Mouse (Mus musculus): ENCODE data around the gene Scgb2a2. TPM values are rescaled to one million over a fixed set of nuclear protein-coding genes. Genes with fewer than 3 reads are reported as not detected.
"Not testable (repeated sequence)": the region's sequence is repeated elsewhere in the genome, so short reads cannot be mapped to it uniquely, and the experiment has no call there.

The Scgb2a2 gene
- polyA plus RNA-seq, 1 experiment from 2014 or later: not detected

GRCm38 (mm10) chr19:9886348-9886747, 39.0 kb downstream of the Scgb2a2 start:
- ATAC-seq (ENCODE audit: low read depth) (no peak), DNase-seq (ENCODE audit: low spot score) (no peak)
- no peak overlapping the region for H3K4me2 ChIP-seq (ENCODE audit: low read depth, low read length)
- H3K36me3 ChIP-seq (ENCODE audit: control insufficient read depth, insufficient read depth, low read length): peaks cover 89% of the 10 kb centered on the region
- no peaks in the 10 kb centered on the region for H3K4me1 ChIP-seq (ENCODE audit: control insufficient read depth, insufficient read depth, low read length)
- H3K9me3 ChIP-seq (ENCODE audit: control insufficient read depth, low read length): no peaks in the 10 kb centered on the region
- no peaks in the 10 kb centered on the region for H3K27me3 ChIP-seq (replicated peaks; ENCODE audit: control insufficient read depth, insufficient read depth, low read length)
- H3K27ac ChIP-seq (replicated peaks; ENCODE audit: low read depth, low read length): no peak overlapping the region
- H3K4me3 ChIP-seq (ENCODE audit: low read depth, low read length): no peak overlapping the region
- 78% methylated on average over 1 of the region's 1 CpGs for WGBS
- H3K9ac ChIP-seq (ENCODE audit: low read depth, low read length): no peak overlapping the region

DNA sequence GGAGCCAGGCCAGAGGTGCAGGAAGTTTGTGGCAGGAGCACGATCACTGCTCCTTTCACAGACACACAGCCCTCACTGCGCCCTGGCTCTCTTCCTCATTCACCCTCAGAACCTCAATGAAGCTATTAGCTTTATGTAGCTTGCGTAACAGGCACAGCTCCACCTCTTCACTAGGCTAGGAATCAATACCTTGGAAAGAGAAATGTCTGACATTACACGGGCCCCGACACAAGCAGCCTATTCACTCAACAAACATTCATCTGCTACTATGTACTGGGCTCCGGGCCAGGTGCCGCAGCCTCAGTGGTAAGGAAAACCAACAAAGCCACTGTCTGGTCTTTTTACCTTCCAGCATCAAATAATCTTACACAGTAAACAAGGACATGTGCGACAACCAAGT, 39.4 kb downstream of the Scgb2a2 start:
- Histone ChIP-seq H3K4me2 (ENCODE audit: low read depth, low read length) (no peak overlapping the region), H3K27ac (replicated peaks; ENCODE audit: low read depth, low read length) (no peak overlapping the region), H3K4me1 (ENCODE audit: control insufficient read depth, insufficient read depth, low read length) (no peaks in the 10 kb centered on the region), H3K27me3 (replicated peaks; ENCODE audit: control insufficient read depth, insufficient read depth, low read length) (no peaks in the 10 kb centered on the region), H3K4me3 (ENCODE audit: low read depth, low read length) (no peak overlapping the region), H3K36me3 (ENCODE audit: control insufficient read depth, insufficient read depth, low read length) (peaks cover 89% of the 10 kb centered on the region), H3K9ac (ENCODE audit: low read depth, low read length) (no peak overlapping the region), H3K9me3 (ENCODE audit: control insufficient read depth, low read length) (no peaks in the 10 kb centered on the region)
- ATAC-seq (ENCODE audit: low read depth): no peak
- DNase-seq (ENCODE audit: low spot score): no peak
- 93% methylated on average over 8 of the region's 8 CpGs for WGBS

GRCm38 (mm10) chr19:9896067-9896466, 48.7 kb downstream of the Scgb2a2 start:
- 78% methylated on average over 5 of the region's 5 CpGs for WGBS
- H3K9me3 ChIP-seq (ENCODE audit: control insufficient read depth, low read length): no peaks in the 10 kb centered on the region
- H3K4me3 ChIP-seq (ENCODE audit: low read depth, low read length): no peak overlapping the region
- H3K27ac ChIP-seq (replicated peaks; ENCODE audit: low read depth, low read length): no peak overlapping the region
- ATAC-seq (ENCODE audit: low read depth): no peak
- no peak overlapping the region for H3K4me2 ChIP-seq (ENCODE audit: low read depth, low read length)
- H3K4me1 ChIP-seq (ENCODE audit: control insufficient read depth, insufficient read depth, low read length): peaks cover 16% of the 10 kb centered on the region
- H3K36me3 ChIP-seq (ENCODE audit: control insufficient read depth, insufficient read depth, low read length): peaks cover 42% of the 10 kb centered on the region
- H3K27me3 ChIP-seq (replicated peaks; ENCODE audit: control insufficient read depth, insufficient read depth, low read length): no peaks in the 10 kb centered on the region
- no peak for DNase-seq (ENCODE audit: low spot score)
- H3K9ac ChIP-seq (ENCODE audit: low read depth, low read length): no peak overlapping the region

- H3K27me3 ChIP-seq (replicated peaks; ENCODE audit: control insufficient read depth, insufficient read depth, low read length): no peaks in the 10 kb centered on the region
- no peaks in the 10 kb centered on the region for H3K9me3 ChIP-seq (ENCODE audit: control insufficient read depth, low read length)
- H3K36me3 ChIP-seq (ENCODE audit: control insufficient read depth, insufficient read depth, low read length): peaks cover 17% of the 10 kb centered on the region
- peak overlapping the region; percentile 67 for H3K4me2 ChIP-seq (ENCODE audit: low read depth, low read length)
- peaks cover 16% of the 10 kb centered on the region for H3K4me1 ChIP-seq (ENCODE audit: control insufficient read depth, insufficient read depth, low read length)
- DNase-seq (ENCODE audit: low spot score) (peak; percentile 17), ATAC-seq (ENCODE audit: low read depth) (no peak)
- 10% methylated on average over 17 of the region's 17 CpGs for WGBS
- H3K4me3 ChIP-seq (ENCODE audit: low read depth, low read length): peak overlapping the region; percentile 82
- H3K9ac ChIP-seq (ENCODE audit: low read depth, low read length): peak overlapping the region; percentile 79
- H3K27ac ChIP-seq (replicated peaks; ENCODE audit: low read depth, low read length): peak overlapping the region; percentile 77
Measured at GRCm38 (mm10) chr19:9898339-9899066, 51.1 kb downstream of the Scgb2a2 start.

GRCm38 (mm10) chr19:9899072-9899779, 51.9 kb downstream of the Scgb2a2 start, which contains the start of gene Incenp:
TSS of gene Incenp (minus strand) at chr19:9899551.
- whole genome bisulfite sequencing: under 1% methylated on average over 50 of the region's 58 CpGs
- Histone ChIP-seq H3K4me3 (ENCODE audit: low read depth, low read length) (peak within 1 kb of the TSS; percentile 82), H3K9ac (ENCODE audit: low read depth, low read length) (peak within 1 kb of the TSS; percentile 79), H3K27me3 (replicated peaks; ENCODE audit: control insufficient read depth, insufficient read depth, low read length) (no peaks in the 10 kb centered on the region), H3K4me1 (ENCODE audit: control insufficient read depth, insufficient read depth, low read length) (peaks cover 16% of the 10 kb centered on the region), H3K4me2 (ENCODE audit: low read depth, low read length) (peak within 1 kb of the TSS; percentile 67), H3K36me3 (ENCODE audit: control insufficient read depth, insufficient read depth, low read length) (peaks cover 10% of the 10 kb centered on the region), H3K9me3 (ENCODE audit: control insufficient read depth, low read length) (no peaks in the 10 kb centered on the region), H3K27ac (replicated peaks; ENCODE audit: low read depth, low read length) (peak within 1 kb of the TSS; percentile 77)
- DNase-seq (ENCODE audit: low spot score): peak; percentile 99
- ATAC-seq (ENCODE audit: low read depth): peak; percentile 99

DNA sequence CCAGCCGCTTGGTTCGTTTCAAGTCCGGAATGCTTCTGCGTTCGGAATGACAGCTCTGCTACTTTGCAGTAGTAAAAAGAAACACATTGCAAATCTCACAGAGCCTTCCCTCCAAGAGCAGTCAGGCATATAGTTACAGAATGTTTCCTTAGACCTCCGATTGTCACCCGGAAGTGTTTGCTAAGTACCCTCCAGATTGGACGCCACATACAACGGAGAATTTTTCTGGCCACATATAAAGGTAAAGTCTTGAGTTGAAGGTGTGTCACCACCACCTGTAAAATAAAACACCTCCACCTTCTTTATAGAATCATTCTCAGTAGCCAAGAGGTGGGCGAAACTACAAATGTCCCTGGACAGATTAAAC, 52.4 kb downstream of the Scgb2a2 start:
- peak overlapping the region; percentile 77 for H3K27ac ChIP-seq (replicated peaks; ENCODE audit: low read depth, low read length)
- DNase-seq (ENCODE audit: low spot score): no peak
- ATAC-seq (ENCODE audit: low read depth): peak; percentile 80
- 8% methylated on average over 10 of the region's 10 CpGs for WGBS
- no peaks in the 10 kb centered on the region for H3K9me3 ChIP-seq (ENCODE audit: control insufficient read depth, low read length)
- peak overlapping the region; percentile 82 for H3K4me3 ChIP-seq (ENCODE audit: low read depth, low read length)
- H3K4me2 ChIP-seq (ENCODE audit: low read depth, low read length): peak overlapping the region; percentile 53
- peaks cover 5% of the 10 kb centered on the region for H3K36me3 ChIP-seq (ENCODE audit: control insufficient read depth, insufficient read depth, low read length)
- H3K4me1 ChIP-seq (ENCODE audit: control insufficient read depth, insufficient read depth, low read length): peaks cover 16% of the 10 kb centered on the region
- H3K9ac ChIP-seq (ENCODE audit: low read depth, low read length): peak overlapping the region; percentile 32
- H3K27me3 ChIP-seq (replicated peaks; ENCODE audit: control insufficient read depth, insufficient read depth, low read length): no peaks in the 10 kb centered on the region

DNA sequence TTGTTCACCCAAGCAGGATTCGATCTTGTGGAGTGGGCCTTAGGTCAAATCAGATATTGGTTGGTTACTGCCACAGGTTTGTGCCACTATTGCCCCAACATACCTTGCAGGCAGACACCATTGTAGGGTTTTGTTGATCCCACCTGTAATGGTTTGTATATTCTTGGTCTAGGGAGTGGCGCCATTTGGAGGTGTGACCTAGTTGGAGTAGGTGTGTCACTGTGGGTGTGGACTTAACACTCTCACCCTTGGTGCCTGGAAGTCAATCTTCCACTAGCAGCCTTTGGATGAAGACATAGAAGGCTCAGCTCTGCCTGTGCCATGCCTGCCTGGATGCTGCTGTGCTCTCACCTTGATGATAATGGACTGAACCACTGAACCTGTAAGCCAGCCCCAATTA, 53.3 kb downstream of the Scgb2a2 start:
- not testable (repeated sequence) for ATAC-seq (ENCODE audit: low read depth); H3K36me3 ChIP-seq (ENCODE audit: control insufficient read depth, insufficient read depth, low read length); H3K27ac ChIP-seq (replicated peaks; ENCODE audit: low read depth, low read length); H3K9ac ChIP-seq (ENCODE audit: low read depth, low read length); H3K4me2 ChIP-seq (ENCODE audit: low read depth, low read length); DNase-seq (ENCODE audit: low spot score); H3K27me3 ChIP-seq (replicated peaks; ENCODE audit: control insufficient read depth, insufficient read depth, low read length); H3K9me3 ChIP-seq (ENCODE audit: control insufficient read depth, low read length); H3K4me3 ChIP-seq (ENCODE audit: low read depth, low read length)
- H3K4me1 ChIP-seq (ENCODE audit: control insufficient read depth, insufficient read depth, low read length): peaks cover 16% of the 10 kb centered on the region
- WGBS: 94% methylated on average over 2 of the region's 2 CpGs
